Mouse (Mus musculus) MN1 (cell line): Measurements from ENCODE around the gene Zc3h18.
A peak's percentile ranks its signal among the peaks of the same experiment; 100 is the strongest.

ENCODE experiments used
- DNase-seq: peaks from one replicate; pipeline ENCODE4 v3.0.0-alpha.2; 2016; ENCODE audit warnings: low spot score

Zc3h18 gene

DNA sequence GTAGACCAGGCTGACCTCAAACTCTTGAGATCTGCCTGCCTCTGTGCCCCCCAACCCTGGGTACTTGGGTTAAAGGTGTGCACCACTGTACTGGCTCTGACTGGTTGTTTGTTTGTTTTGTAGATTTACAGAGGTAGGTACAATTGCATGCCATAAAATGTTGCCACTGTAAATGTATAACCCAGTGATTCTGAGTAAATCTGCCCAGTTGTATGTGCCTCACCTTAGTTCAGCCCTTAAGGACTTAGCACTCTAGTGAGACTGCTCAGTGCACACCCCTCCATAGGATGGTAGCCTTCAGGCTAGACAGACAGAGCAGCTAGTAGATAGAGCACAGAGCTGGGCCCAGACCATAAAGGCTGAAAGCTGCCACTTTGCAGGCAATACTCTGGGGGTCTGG, 17.3 kb downstream of the Zc3h18 start:
- DNase-seq: no peak

DNA sequence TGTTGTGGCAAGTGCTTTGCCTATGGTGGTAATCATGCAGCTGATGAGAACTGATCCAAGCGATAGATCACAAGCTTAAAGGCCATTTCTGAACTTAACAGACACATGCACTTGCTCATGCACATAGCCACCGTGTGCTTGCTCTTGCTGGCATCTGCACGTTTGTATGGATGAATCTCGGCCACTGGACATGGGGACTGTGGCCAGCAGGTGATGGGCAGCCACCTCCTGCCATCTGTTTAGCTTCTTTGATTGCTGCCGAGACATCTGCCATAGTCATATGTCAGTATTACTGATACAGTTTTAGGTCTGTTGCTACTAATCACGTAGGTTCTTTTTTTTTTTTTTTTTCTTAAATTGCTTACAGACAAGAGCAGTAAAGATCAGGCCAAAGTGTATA, 18.9 kb downstream of the Zc3h18 start:
- DNase-seq: no peak

- DNase-seq: no peak
Observed at GRCm38 (mm10) chr8:122398186-122398585, 21.8 kb downstream of the Zc3h18 start.

DNA sequence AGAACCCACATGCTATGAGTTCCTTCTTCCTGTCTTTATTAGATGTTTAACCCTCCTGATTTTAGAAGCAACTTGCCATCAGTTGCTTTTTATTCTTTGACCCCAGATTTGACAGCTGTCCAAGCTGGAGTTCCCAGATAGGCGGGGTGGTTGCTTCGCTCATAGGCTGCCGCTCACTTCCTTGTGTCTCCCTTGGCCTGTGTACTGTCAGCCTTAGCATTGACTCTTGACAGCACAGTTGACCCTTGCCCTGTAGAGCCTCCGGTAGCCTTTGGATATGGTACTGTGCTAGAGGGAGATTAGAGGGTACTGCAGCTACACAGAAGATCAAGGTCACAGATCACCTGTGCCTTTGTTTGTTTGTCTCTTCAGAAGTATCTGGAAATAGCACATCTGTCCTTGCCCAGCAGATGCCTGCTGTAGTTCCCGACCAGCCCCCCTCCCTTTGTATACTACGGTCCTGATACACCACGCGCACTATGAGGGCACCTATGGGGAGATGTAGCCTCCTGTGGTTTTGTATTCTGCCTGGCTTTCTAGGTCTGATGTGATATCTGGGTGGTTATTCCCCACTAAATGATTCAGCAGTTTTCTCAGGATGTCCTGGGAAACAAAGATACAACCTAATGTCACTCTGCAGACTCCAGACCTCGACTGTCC, 28.9 kb downstream of the Zc3h18 start:
- no peak for DNase-seq

GRCm38 (mm10) chr8:122407678-122408077, 31.3 kb downstream of the Zc3h18 start:
- DNase-seq: no peak

DNA sequence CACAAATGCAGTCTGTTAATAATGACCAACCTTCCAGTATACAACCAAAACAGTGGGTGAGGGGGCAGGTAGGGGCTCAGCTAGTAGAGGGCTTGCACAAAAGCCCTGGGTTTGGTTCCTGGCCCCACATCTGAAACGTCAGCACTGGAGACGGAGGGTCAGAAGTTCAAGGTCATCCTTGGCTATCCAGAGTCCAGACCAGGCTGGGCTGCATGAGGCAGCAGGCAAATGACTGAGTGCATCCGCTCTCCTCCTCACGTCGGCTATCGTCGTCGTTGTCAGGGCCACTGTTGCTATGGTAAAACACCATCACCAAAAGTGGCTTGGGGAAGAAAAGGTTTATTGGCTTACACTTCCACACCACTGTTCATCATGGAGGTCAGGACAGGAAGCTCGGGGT, 37.9 kb downstream of the Zc3h18 start:
- DNase-seq: no peak

GRCm38 (mm10) chr8:122415554-122415953, 39.1 kb downstream of the Zc3h18 start:
- DNase-seq: no peak

DNA sequence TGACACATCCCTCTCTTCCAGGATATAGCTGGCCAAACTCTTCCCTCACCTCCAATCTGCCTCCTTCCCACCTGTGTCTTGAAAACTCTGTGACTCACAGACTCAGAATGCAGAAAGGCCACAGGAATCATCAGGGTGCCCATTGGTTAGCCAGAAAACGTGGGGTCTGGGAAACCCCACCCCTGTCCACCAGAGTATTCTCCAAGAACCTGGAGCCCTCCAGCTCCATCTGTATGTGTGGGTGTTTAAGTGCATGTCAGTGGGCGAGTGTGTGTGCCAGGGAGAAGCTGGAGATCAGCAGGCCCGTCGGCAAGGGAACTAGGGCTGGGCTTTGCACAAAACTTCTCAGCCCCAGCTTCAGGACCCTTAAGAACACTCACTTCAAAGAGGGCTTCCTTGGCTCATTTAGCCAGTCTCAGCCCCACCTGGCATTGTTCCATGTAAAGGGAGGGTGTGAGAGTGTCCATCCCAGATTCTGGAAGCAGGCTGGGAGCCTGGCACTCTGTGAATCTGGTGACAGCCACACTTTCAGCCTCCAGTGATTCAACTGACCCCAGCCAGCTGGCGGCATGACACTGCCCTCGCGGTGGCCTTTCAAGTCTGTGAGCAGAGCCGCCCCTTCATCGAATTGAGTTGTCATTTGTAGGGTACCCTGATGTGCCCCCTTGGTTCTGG, 43.6 kb downstream of the Zc3h18 start:
- peak; percentile 74 for DNase-seq

DNA sequence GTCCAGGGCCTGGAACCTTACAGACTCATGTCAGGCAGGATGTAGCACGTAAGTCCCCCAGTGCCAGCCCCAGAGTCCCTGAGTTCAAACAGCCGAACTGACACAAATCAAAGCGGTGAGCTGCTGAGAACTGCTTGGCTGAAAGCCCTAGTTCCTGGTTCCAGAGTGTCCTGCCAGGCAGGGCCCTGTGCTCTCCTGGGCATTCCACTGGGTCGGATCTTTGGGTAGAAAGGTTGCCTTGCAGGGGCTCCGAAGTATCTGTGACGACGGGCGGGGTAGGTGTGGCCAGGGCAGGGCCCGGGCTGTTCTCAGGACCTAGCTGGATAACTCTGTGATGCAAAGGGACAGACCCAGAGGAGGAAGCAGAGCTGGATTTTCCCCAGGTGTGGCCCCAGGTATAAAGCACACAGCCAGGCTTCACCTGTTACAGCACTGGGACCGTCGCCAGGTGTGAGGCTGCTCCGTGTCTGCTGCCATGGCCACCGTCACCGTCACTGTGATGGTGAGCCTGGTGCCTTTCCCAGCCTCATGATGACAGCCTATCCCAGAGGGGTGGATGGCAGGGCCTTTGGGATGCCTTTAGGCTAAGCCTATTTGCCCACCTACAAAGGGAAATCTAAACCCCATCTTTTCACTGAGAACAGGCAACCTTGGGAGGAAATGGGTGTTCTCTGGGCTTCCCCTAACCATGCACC, 45.1 kb downstream of the Zc3h18 start, which contains the start of gene Il17c:
Gene Il17c, plus strand, starts transcription at position 645 of the 695 bp plus-strand sequence.
- no peak for DNase-seq

DNA sequence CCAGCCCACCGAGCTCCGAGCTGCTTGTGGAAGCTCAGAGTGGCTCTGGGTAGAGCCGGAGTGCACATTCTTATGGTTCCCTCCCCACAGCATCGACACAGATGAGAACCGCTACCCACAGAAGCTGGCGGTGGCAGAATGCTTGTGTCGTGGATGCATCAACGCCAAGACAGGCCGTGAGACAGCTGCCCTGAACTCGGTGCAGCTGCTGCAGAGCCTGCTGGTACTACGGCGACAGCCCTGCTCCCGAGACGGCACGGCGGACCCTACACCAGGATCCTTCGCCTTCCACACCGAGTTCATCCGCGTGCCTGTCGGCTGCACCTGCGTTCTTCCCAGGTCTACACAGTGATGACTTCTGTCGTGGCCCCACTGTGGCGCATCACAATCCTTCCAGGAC, 46.8 kb downstream of the Zc3h18 start:
- no peak for DNase-seq

- DNase-seq: peak; percentile 81
Observed at GRCm38 (mm10) chr8:122423659-122424058, 47.2 kb downstream of the Zc3h18 start.

- peak; percentile 55 for DNase-seq
Observed at GRCm38 (mm10) chr8:122426145-122426544, 49.7 kb downstream of the Zc3h18 start.

DNA sequence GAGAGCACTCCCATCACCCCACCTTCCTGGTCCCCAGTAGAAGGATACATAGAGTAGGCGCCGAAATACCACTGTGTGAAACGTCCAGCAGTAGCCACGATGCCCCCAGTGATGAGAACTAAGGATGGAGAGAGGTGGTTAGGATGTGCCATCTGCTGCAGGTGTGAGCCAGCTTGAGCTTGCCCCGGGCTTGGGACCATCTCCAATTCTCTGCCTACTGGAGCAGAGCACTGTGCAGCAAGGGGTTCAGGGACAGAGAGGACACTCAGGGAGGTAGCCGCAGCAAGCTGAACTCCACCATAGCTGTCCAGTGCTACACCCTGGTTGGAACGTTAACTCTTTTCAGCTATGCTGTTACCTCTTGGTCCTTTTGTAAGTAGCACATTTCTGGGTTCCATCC, 51.2 kb downstream of the Zc3h18 start:
- DNase-seq: no peak

DNA sequence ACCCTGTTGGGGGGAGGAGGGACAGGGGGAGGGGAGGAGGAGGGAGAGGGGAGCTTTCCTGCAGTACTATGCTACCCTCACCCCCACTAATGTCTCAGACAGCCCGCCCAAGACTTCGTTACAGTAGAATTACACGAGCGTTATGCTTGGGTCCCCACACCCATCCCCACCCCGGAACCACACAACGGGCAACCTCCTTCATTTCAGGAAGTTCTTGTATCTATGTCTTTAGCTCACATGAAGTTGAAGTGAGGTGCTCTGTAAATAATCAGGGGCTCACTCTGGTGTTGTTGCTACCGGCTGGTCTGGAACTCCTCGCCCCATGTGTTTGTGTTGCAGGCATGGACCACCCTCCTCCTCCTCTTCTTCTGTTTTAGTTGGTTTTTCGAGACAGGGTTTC, 51.8 kb downstream of the Zc3h18 start:
- no peak for DNase-seq

DNA sequence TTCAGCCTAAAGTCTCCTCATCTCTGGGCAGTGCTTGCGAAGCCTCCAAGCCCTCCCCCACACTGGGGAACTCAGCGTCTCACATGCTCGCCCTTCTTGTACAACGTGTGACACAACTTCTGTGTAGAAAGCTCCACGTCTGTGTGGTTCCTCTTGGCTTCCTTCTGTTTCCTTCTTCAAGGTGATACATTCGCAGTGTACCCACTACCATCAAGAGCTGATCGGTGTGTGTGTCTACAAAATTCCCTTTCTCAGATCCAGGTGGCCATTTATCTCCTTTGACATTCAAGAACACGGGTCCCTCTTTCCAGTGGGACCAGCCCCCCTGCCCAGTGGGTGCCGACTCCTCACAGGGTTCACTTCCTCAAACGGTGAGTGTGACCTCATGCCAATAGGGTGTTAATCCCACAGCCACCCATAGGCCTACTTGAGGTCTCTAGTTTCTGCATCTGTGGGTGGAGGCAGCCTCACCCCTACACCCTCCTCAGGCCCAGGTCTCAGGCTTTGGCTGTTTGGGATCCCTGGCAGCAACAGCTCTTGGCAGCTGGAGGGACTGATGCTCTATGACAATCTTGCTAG, 53.7 kb downstream of the Zc3h18 start:
- DNase-seq: no peak

DNA sequence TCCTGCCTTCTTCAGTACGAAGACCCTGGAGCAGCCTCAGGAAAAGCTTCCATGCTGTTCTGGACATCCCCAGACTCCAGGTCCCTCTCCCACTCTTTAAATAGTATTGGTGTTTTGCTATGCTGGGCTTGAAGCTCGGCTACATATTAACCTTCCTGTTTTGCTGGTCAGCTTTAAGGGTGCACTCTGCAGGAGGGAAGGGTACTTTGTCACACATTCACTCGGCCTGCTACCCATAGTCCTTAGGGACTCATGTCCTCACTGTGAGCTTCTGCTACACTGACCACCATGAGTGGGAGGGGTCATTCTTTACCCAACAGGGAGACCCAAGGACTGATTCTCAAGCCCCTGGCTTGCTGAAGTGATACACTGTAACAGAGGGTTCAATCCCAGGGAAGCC, 54.2 kb downstream of the Zc3h18 start:
- DNase-seq: no peak

DNA sequence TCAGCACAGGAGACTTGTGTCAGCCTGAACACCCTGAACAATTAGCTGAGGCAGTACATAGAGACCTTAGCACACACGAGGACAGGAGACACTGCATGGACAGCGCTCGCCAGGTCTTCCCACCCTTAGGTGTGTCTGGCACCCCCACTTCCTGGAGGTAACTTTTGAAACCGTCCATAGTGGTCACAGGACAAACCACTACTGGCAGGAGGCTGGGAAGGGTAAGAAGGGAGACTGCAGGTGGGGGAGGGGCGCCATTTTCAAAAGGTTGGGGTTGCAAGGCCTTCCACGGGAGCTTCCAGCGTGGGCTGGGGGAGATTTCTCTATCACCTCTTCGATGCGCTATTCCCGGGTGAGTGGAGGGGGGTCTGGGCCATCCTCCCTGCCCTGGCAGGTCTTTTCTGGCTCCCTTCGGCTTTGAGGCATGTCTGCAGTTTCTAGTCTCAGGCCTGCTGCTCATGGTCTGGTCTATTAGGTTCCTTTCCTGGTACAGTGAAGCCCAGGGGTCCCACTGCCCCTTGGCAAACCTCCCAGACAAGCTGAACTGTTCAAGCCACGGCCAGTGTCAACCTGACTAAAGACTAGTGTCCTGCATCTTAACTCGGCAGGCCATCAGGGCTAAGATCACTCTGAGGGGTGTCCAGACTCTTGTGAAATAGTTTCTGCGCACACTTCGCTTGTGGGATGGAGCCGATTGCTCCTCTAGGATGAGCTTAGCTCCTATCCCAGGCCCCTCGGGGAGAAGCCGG, 55.5 kb downstream of the Zc3h18 start:
- no peak for DNase-seq

DNA sequence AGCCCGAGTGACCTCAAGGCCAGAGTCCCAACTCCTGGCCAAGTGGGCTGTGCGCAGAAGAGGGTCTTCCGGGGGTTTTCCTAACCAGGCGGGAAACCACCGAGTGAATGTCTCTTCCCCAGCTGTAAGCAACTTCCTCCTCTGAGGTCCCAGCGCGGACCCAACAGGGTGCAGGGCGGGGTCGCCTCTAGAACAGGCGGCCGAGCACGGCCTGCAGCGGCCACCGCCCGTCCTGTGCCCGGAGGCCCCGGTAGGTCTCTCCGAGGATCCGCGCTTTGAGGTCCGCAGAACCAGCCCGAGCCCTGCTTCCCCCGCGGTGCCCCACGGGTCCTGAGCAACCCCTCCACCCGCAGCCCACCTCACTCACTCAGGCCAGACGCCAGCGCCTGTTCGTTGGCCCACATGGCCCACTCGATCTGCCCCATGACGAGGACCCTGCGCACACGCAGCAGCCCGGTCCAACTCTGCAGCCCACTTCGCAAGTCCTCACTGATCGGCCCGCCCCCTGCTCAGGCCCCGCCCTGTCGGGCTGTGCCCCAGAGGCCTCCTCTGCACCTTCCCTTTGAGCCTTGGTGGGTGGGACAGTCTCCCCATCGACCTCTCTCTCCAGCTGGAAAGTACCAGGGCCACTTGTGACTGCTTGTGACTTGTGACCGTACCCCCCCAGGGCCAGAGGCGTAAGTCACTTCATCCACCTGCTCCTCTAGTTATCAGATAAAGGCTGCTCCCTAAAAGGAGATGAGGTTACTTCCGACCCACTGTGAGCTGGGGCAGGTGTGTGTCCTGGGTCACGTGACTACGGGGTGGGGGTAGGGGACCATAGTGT, 56.2 kb downstream of the Zc3h18 start, which contains the start of gene Cyba:
Gene Cyba, minus strand, starts transcription at position 488 of the 826 bp plus-strand sequence.
- no peak for DNase-seq

GRCm38 (mm10) chr8:122433269-122433905, 57.0 kb downstream of the Zc3h18 start:
- no peak for DNase-seq

- DNase-seq: no peak
Observed at GRCm38 (mm10) chr8:122435375-122435774, 59.0 kb downstream of the Zc3h18 start.

DNA sequence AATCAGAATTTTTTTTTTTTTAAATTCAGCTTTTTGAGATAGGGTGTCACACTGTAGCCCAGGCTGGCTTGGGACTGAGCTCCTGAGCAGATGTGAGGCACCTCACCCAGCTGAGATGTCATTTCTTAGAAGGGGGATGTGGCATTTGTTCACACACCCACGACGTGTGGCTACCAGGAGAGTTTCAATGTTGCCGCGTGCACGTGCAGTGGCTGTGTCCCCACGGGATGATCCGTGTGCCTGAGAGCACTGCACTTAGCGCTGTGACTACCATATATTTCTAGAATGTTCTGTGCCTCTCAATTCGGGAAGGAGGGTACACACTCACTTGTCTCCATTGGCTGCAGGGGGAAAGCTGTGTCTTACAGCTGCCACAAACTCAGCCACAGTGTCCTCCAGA, 59.7 kb downstream of the Zc3h18 start:
- DNase-seq: no peak
